Mouse (Mus musculus): ENCODE results near the gene Sumo2. TPM values are rescaled to one million over a fixed set of nuclear protein-coding genes. Genes with fewer than 3 reads are reported as not detected.
A peak's percentile ranks its signal among the peaks of the same experiment; 100 is the strongest.
"Not testable (repeated sequence)": the region's sequence is repeated elsewhere in the genome, so short reads cannot be mapped to it uniquely, and the experiment has no call there.

Gene Sumo2
- polyA plus RNA-seq, 1 experiment from 2014 or later = 1,372 TPM

- under 1% methylated on average over 57 of the region's 57 CpGs for WGBS
- peaks cover 4% of the 10 kb centered on the region for H3K36me3 ChIP-seq
- peaks cover 46% of the 10 kb centered on the region for H3K4me1 ChIP-seq (replicated peaks)
These were observed 22.5 kb downstream of the Sumo2 start for GRCm38 (mm10) chr11:115513271-115514237.

GRCm38 (mm10) chr11:115512407-115513183, 23.5 kb downstream of the Sumo2 start:
- peak; percentile 21 for DNase-seq (ENCODE audit: low spot score)

More at GRCm38 (mm10) chr11:115513271-115514237, 22.5 kb downstream of the Sumo2 start:
- no peaks in the 10 kb centered on the region for H3K27me3 ChIP-seq (ENCODE audit: insufficient read depth, poor library complexity, severe bottlenecking)
- peak overlapping the region; percentile 99 for H3K27ac ChIP-seq
- peak; percentile 70 for DNase-seq (ENCODE audit: low spot score)
- no peaks in the 10 kb centered on the region for H3K9me3 ChIP-seq
- H3K4me3 ChIP-seq = peak overlapping the region; percentile 100

GRCm38 (mm10) chr11:115512004-115512403, 24.1 kb downstream of the Sumo2 start:
- 47% methylated on average over 3 of the region's 3 CpGs for WGBS
- peak overlapping the region; percentile 100 for H3K4me3 ChIP-seq
- no peak for DNase-seq (ENCODE audit: low spot score)
- H3K36me3 ChIP-seq = peaks cover 19% of the 10 kb centered on the region
- no peaks in the 10 kb centered on the region for H3K9me3 ChIP-seq
- peaks cover 61% of the 10 kb centered on the region for H3K4me1 ChIP-seq (replicated peaks)
- H3K27ac ChIP-seq = peak overlapping the region; percentile 99
- no peaks in the 10 kb centered on the region for H3K27me3 ChIP-seq (ENCODE audit: insufficient read depth, poor library complexity, severe bottlenecking)

More at GRCm38 (mm10) chr11:115512407-115513183, 23.5 kb downstream of the Sumo2 start:
- peak overlapping the region; percentile 100 for H3K4me3 ChIP-seq
- H3K27me3 ChIP-seq (ENCODE audit: insufficient read depth, poor library complexity, severe bottlenecking) = no peaks in the 10 kb centered on the region
- peaks cover 13% of the 10 kb centered on the region for H3K36me3 ChIP-seq
- no peaks in the 10 kb centered on the region for H3K9me3 ChIP-seq
- peaks cover 55% of the 10 kb centered on the region for H3K4me1 ChIP-seq (replicated peaks)
- H3K27ac ChIP-seq = peak overlapping the region; percentile 99
- WGBS = 40% methylated on average over 8 of the region's 8 CpGs

GRCm38 (mm10) chr11:115511121-115511520, 25.0 kb downstream of the Sumo2 start:
- Histone ChIP-seq H3K27ac (peak overlapping the region; percentile 99), H3K4me1 (replicated peaks) (peaks cover 70% of the 10 kb centered on the region), H3K27me3 (ENCODE audit: insufficient read depth, poor library complexity, severe bottlenecking) (no peaks in the 10 kb centered on the region), H3K9me3 (no peaks in the 10 kb centered on the region), H3K36me3 (peaks cover 27% of the 10 kb centered on the region), H3K4me3 (peak overlapping the region; percentile 100)
- no peak for DNase-seq (ENCODE audit: low spot score)
- 74% methylated on average over 2 of the region's 2 CpGs for WGBS

GRCm38 (mm10) chr11:115510507-115510888, 25.6 kb downstream of the Sumo2 start:
- Histone ChIP-seq H3K27ac (peak overlapping the region; percentile 68), H3K27me3 (ENCODE audit: insufficient read depth, poor library complexity, severe bottlenecking) (no peaks in the 10 kb centered on the region), H3K36me3 (peaks cover 34% of the 10 kb centered on the region), H3K4me1 (replicated peaks) (peaks cover 76% of the 10 kb centered on the region), H3K4me3 (peak overlapping the region; percentile 100), H3K9me3 (no peaks in the 10 kb centered on the region)
- DNase-seq (ENCODE audit: low spot score) = no peak
- 64% methylated on average over 5 of the region's 5 CpGs for WGBS

- Histone ChIP-seq H3K4me1 (replicated peaks) (peaks cover 77% of the 10 kb centered on the region), H3K27me3 (ENCODE audit: insufficient read depth, poor library complexity, severe bottlenecking) (no peaks in the 10 kb centered on the region), H3K27ac (peak overlapping the region; percentile 68), H3K9me3 (no peaks in the 10 kb centered on the region), H3K4me3 (peak overlapping the region; percentile 100), H3K36me3 (peaks cover 39% of the 10 kb centered on the region)
- 57% methylated on average over 6 of the region's 6 CpGs for WGBS
- no peak for DNase-seq (ENCODE audit: low spot score)
These were observed 26.1 kb downstream of the Sumo2 start for GRCm38 (mm10) chr11:115509773-115510506.

- peaks cover 56% of the 10 kb centered on the region for H3K36me3 ChIP-seq
These were observed 28.0 kb downstream of the Sumo2 start for GRCm38 (mm10) chr11:115508061-115508460.

GRCm38 (mm10) chr11:115506586-115506985, 29.5 kb downstream of the Sumo2 start:
- Histone ChIP-seq H3K9me3 (no peaks in the 10 kb centered on the region), H3K4me1 (replicated peaks) (peaks cover 58% of the 10 kb centered on the region), H3K27me3 (ENCODE audit: insufficient read depth, poor library complexity, severe bottlenecking) (no peaks in the 10 kb centered on the region), H3K27ac (no peak overlapping the region), H3K4me3 (no peak overlapping the region), H3K36me3 (peaks cover 71% of the 10 kb centered on the region)
- no peak for DNase-seq (ENCODE audit: low spot score)
- WGBS = 77% methylated on average over 3 of the region's 3 CpGs

More at GRCm38 (mm10) chr11:115508061-115508460, 28.0 kb downstream of the Sumo2 start:
- H3K4me1 ChIP-seq (replicated peaks) = peaks cover 73% of the 10 kb centered on the region
- no peaks in the 10 kb centered on the region for H3K9me3 ChIP-seq
- H3K4me3 ChIP-seq = no peak overlapping the region
- no peak for DNase-seq (ENCODE audit: low spot score)
- no peaks in the 10 kb centered on the region for H3K27me3 ChIP-seq (ENCODE audit: insufficient read depth, poor library complexity, severe bottlenecking)
- 89% methylated on average over 2 of the region's 2 CpGs for WGBS
- H3K27ac ChIP-seq = no peak overlapping the region

GRCm38 (mm10) chr11:115502636-115503035, 33.4 kb downstream of the Sumo2 start:
- no peak for DNase-seq (ENCODE audit: low spot score)
- no peaks in the 10 kb centered on the region for H3K9me3 ChIP-seq
- peaks cover 25% of the 10 kb centered on the region for H3K4me1 ChIP-seq (replicated peaks)
- H3K27ac ChIP-seq = no peak overlapping the region
- H3K27me3 ChIP-seq (ENCODE audit: insufficient read depth, poor library complexity, severe bottlenecking) = no peaks in the 10 kb centered on the region
- H3K36me3 ChIP-seq = peaks cover 98% of the 10 kb centered on the region
- WGBS = 96% methylated on average over 6 of the region's 6 CpGs
- H3K4me3 ChIP-seq = no peak overlapping the region

GRCm38 (mm10) chr11:115496559-115496958, 39.5 kb downstream of the Sumo2 start:
- H3K27me3 ChIP-seq (ENCODE audit: insufficient read depth, poor library complexity, severe bottlenecking); H3K9me3 ChIP-seq; H3K27ac ChIP-seq; H3K4me3 ChIP-seq; DNase-seq (ENCODE audit: low spot score): not testable (repeated sequence)
- H3K36me3 ChIP-seq = peaks cover 53% of the 10 kb centered on the region
- WGBS = 90% methylated on average over 9 of the region's 9 CpGs
- H3K4me1 ChIP-seq (replicated peaks) = peaks cover 13% of the 10 kb centered on the region

- Histone ChIP-seq H3K4me3 (peak overlapping the region; percentile 80), H3K27ac (no peak overlapping the region)
These were observed 43.7 kb downstream of the Sumo2 start for GRCm38 (mm10) chr11:115492387-115492786.

More at GRCm38 (mm10) chr11:115492387-115492786, 43.7 kb downstream of the Sumo2 start:
- Histone ChIP-seq H3K36me3 (peaks cover 34% of the 10 kb centered on the region), H3K27me3 (ENCODE audit: insufficient read depth, poor library complexity, severe bottlenecking) (peaks cover 7% of the 10 kb centered on the region), H3K9me3 (no peaks in the 10 kb centered on the region), H3K4me1 (replicated peaks) (peaks cover 30% of the 10 kb centered on the region)
- DNase-seq (ENCODE audit: low spot score) = no peak
- WGBS = 43% methylated on average over 6 of the region's 6 CpGs

All from hindbrain, embryonic 10.5 days (tissue).